Mouse (Mus musculus) neural tube, embryonic 15.5 days (tissue): Measurements from ENCODE around the gene Pofut1. TPM values are rescaled to one million over a fixed set of nuclear protein-coding genes. Genes with fewer than 3 reads are reported as not detected.
A peak's percentile ranks its signal among the peaks of the same experiment; 100 is the strongest.

Source experiments
- ATAC-seq: fragments of 200-750 bp; cut with Nextera tagmentation; 2 replicates; pipeline ENCODE4 v1.8.0; 2017; ENCODE audit warnings: mild to moderate bottlenecking, moderate TSS enrichment, moderate library complexity; ENCODE audit not compliant: low FRiP score
- H3K27ac ChIP-seq: fragments of 300-500 bp; sonication (generic); replicated peaks from 2 replicates; pipeline ENCODE4 v1.5.1; 2015; ENCODE audit warnings: mild to moderate bottlenecking, inconsistent platforms
- H3K27me3 ChIP-seq: fragments of 300-500 bp; sonication (generic); replicated peaks from 2 replicates; pipeline ENCODE4 v1.6.1; 2015; ENCODE audit warnings: inconsistent platforms
- H3K36me3 ChIP-seq: fragments of 300-500 bp; sonication (generic); 2 replicates; pipeline ENCODE4 v1.6.1; 2015; ENCODE audit warnings: inconsistent platforms
- H3K4me1 ChIP-seq: fragments of 300-500 bp; sonication (generic); 2 replicates; pipeline ENCODE4 v1.6.1; 2015; ENCODE audit warnings: inconsistent platforms
- H3K4me2 ChIP-seq: fragments of 300-500 bp; sonication (generic); 2 replicates; pipeline ENCODE4 v1.6.1; 2015; ENCODE audit warnings: inconsistent platforms, mild to moderate bottlenecking, moderate library complexity
- H3K4me3 ChIP-seq: fragments of 300-500 bp; sonication (generic); replicated peaks from 2 replicates; pipeline ENCODE4 v1.5.1; 2015; ENCODE audit warnings: mild to moderate bottlenecking, inconsistent platforms
- H3K9ac ChIP-seq: fragments of 300-500 bp; sonication (generic); replicated peaks from 2 replicates; pipeline ENCODE4 v1.6.1; 2015; ENCODE audit warnings: mild to moderate bottlenecking, inconsistent platforms
- H3K9me3 ChIP-seq: fragments of 300-500 bp; sonication (generic); replicated peaks from 2 replicates; pipeline ENCODE4 v1.6.1; 2016; ENCODE audit warnings: inconsistent platforms
- WGBS: fragments of 180-500 bp; shearing (Covaris S2); methylation state at CpG from one replicate; pipeline ENCODE4 v1.1.7; 2015; ENCODE audit warnings: mixed read lengths; 5-methylcytosine and 5-hydroxymethylcytosine counted together
- polyA plus RNA-seq: library from polyadenylated mRNA; unstranded; fragments of >200 nt; fragmentation: Nextera tagmentation; extraction: Ambion mirVana; gene quantifications from 2 replicates; pipeline ENCODE4 v1.2.1, GENCODE M21; 2015

Pofut1 gene
- polyA plus RNA-seq, 1 experiment from 2014 or later = 5.5 TPM

DNA sequence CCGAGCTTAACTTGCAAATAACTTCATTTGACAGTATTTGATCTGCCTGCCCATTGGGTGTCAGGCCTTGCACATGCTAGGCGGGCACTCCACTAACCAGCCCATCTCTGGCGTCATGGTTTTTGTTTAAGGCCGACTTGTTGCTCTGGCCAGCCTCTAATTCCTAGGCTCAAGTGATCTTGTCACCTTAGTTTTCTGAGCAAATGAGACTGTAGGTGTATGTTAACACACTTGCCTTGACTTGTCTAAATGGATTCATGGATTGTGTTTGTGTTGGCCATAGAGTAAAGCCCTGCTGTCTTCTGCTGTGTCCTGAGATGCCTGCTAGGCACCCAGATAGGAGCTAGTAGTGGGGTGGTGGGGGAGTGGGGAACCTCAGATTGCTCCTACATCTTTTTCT lies 53.9 kb downstream of the Pofut1 start:
- peaks cover 38% of the 10 kb centered on the region for H3K4me1 ChIP-seq
- no peak overlapping the region for H3K9ac ChIP-seq
- no peak for ATAC-seq
- H3K4me3 ChIP-seq = no peak overlapping the region
- H3K27me3 ChIP-seq = no peaks in the 10 kb centered on the region
- no peak overlapping the region for H3K4me2 ChIP-seq
- no peaks in the 10 kb centered on the region for H3K36me3 ChIP-seq
- H3K27ac ChIP-seq = no peak overlapping the region
- 95% methylated on average over 4 of the region's 4 CpGs for WGBS
- H3K9me3 ChIP-seq = no peaks in the 10 kb centered on the region

DNA sequence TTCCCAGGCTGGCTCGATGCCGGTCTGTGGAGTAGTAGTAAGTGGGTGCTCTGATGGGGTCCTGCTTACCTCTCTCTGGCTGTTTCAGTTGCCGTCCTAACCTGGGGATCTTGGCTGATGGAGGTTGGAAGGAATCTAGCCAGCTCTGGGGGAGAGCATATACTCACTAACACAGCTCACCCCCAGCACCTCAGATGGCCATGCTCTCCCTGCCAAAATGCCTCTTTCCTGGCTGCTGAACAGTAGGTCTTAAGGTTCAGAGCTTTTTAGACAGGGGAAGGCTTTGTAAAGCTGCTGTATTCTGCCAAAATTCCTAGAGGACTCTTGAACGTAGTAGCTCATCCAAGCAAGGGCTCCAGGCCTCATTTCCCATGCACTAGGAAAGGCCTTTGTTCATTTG lies 56.4 kb downstream of the Pofut1 start:
- 90% methylated on average over 4 of the region's 4 CpGs for WGBS
- no peaks in the 10 kb centered on the region for H3K9me3 ChIP-seq
- ATAC-seq = no peak

DNA sequence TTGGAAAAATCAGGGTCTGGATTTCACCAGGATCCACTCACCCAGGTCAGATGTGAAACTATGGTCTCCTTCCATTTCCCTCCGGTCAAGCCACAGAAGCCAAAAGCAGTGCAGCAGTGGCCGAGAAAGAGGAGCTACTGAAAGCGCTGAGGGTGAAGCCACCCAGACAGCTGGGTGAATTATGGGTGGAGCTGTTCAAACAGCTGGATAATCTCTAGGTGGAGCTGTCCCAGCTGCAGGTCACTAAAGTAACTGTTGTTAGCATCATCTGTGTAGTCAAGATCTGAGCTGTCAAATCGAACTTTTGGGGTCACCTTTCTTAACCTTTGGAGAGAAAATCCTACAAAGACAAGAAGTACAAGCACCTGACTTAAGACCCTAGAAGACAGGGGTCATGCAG lies 57.1 kb downstream of the Pofut1 start:
- WGBS = 63% methylated on average over 4 of the region's 4 CpGs
- Histone ChIP-seq H3K4me2 (no peak overlapping the region), H3K9ac (no peak overlapping the region), H3K36me3 (no peaks in the 10 kb centered on the region), H3K4me3 (no peak overlapping the region), H3K9me3 (no peaks in the 10 kb centered on the region), H3K4me1 (peaks cover 13% of the 10 kb centered on the region), H3K27me3 (no peaks in the 10 kb centered on the region), H3K27ac (no peak overlapping the region)
- no peak for ATAC-seq

More for the DNA sequence above, 56.4 kb downstream of the Pofut1 start:
- Histone ChIP-seq H3K27ac (0 out of 2 replicates have a peak overlapping the region, but pooled peaks have one; percentile 45), H3K27me3 (no peaks in the 10 kb centered on the region), H3K4me2 (no peak overlapping the region), H3K9ac (no peak overlapping the region), H3K4me1 (peaks cover 20% of the 10 kb centered on the region), H3K36me3 (no peaks in the 10 kb centered on the region), H3K4me3 (no peak overlapping the region)

DNA sequence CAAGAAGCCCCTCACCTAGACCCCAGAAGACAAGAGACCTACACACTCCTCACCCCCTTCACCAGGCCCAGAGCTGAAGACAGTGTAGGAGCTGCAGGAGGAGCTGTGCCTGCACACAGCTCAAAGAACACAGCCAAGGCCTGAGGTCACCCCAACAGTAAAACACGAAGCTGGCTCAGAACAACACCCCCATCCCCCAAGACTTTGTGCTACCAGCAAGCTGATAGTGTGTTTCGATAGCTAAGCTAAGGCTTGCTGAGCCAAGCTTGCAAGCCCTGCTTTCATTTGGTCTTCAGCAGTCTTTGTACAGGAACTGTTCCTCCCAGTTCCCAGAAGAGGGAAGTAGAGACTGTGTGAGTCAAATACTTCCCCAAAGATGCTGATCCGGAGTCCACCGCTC lies 57.5 kb downstream of the Pofut1 start:
- H3K9me3 ChIP-seq = no peaks in the 10 kb centered on the region
- H3K36me3 ChIP-seq = no peaks in the 10 kb centered on the region
- H3K27ac ChIP-seq = no peak overlapping the region
- 75% methylated on average over 4 of the region's 4 CpGs for WGBS
- ATAC-seq = no peak
- no peak overlapping the region for H3K4me2 ChIP-seq
- no peak overlapping the region for H3K9ac ChIP-seq
- no peaks in the 10 kb centered on the region for H3K27me3 ChIP-seq
- H3K4me3 ChIP-seq = no peak overlapping the region
- H3K4me1 ChIP-seq = peaks cover 9% of the 10 kb centered on the region

DNA sequence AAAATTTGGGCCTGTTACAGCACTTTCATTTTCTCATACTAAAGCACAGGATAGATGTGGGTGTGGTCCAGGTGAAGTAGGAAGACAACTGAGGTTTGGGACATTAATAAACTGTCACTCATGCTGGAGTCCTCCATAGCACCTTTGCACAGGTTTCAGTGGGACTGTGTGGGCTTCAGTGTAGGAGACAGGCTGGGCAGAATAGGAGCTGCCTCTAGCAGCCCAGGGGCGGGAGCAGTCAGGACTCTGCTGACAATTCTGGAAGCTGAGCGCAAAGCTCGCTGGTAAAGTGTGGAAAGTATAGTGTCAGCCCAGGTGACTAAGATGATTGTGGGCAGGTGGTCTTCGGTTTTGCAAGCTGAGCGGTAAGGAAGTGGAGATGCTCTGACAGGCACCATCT lies 59.8 kb downstream of the Pofut1 start:
- Histone ChIP-seq H3K4me3 (no peak overlapping the region), H3K36me3 (no peaks in the 10 kb centered on the region), H3K9ac (no peak overlapping the region), H3K27ac (no peak overlapping the region), H3K4me2 (no peak overlapping the region), H3K27me3 (no peaks in the 10 kb centered on the region), H3K4me1 (peaks cover 15% of the 10 kb centered on the region), H3K9me3 (no peaks in the 10 kb centered on the region)
- ATAC-seq = no peak
- WGBS = 97% methylated on average over 5 of the region's 5 CpGs

DNA sequence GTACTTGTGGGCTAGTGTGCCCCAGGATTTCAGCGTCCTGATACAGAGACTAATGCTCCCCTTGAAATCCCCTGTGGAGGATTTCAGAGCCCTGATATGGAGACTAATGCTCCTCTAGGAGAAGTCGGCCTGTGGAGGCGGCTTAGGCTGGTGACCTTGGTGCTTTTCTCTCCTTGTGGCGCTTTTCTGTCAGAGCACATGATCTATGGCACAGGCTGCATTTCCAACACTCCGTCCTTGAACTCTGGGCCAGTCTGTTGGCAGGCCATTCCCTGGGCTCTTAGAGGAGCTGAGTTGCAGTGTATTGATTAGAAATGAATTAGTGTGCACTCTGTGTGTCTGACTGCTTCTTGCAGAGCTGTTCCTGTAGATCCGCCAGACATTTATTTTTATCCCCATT lies 63.9 kb downstream of the Pofut1 start:
- Histone ChIP-seq H3K9me3 (no peaks in the 10 kb centered on the region), H3K27ac (peak overlapping the region; percentile 39; the same call in 1 of the 2 replicates), H3K4me3 (no peak overlapping the region), H3K4me2 (no peak overlapping the region), H3K4me1 (peaks cover 16% of the 10 kb centered on the region), H3K27me3 (no peaks in the 10 kb centered on the region), H3K9ac (no peak overlapping the region), H3K36me3 (no peaks in the 10 kb centered on the region)
- ATAC-seq = no peak
- WGBS = 61% methylated on average over 6 of the region's 6 CpGs

DNA sequence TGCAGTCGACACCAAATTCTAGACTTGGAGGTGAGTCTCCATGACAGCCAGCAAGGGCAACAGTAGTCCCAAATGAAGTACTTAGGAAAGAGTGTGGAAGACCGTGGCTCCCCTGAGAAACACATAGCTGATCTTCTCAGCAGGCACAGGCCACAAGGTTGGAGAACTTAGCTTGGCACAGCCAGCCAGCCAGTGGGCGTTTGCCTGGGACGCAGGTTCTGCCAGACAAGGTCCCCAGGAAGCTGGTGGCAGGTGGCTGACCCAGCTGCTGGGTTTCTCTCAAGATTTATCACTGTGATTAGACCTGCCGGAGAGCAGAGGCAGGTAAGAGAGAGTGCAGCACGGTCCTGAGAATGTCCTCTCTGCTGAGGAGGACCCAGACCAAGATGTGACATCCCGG lies 67.3 kb downstream of the Pofut1 start:
- no peaks in the 10 kb centered on the region for H3K27me3 ChIP-seq
- H3K36me3 ChIP-seq = 0 out of 2 replicates have a peak, but pooled peaks cover 7% of the 10 kb centered on the region
- H3K9me3 ChIP-seq = no peaks in the 10 kb centered on the region
- no peak overlapping the region for H3K27ac ChIP-seq
- H3K9ac ChIP-seq = no peak overlapping the region
- WGBS = 71% methylated on average over 7 of the region's 7 CpGs
- no peak for ATAC-seq
- H3K4me1 ChIP-seq = peaks cover 16% of the 10 kb centered on the region
- no peak overlapping the region for H3K4me2 ChIP-seq
- no peak overlapping the region for H3K4me3 ChIP-seq

DNA sequence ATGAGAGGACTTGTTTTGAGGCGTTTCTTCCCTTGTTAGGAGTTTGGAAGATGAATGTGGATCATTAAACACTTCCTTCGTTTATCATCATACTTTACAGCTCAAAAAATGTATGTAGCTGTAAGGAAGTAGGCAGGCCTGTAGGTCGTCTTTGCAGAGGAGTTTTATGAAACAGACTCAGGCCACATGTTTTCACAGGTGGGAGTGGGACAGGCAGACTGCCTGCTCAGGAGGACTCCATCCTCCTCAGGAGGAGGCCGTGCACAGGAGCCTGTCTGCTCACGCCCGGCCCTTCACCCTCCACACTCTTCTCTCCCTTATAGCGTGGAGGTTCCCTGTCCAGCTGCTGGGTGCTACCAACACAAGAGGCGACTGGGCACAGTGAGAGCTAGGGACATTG lies 67.8 kb downstream of the Pofut1 start:
- Histone ChIP-seq H3K4me3 (no peak overlapping the region), H3K9ac (no peak overlapping the region), H3K4me1 (peaks cover 16% of the 10 kb centered on the region), H3K4me2 (no peak overlapping the region), H3K27ac (no peak overlapping the region), H3K36me3 (0 out of 2 replicates have a peak, but pooled peaks cover 7% of the 10 kb centered on the region), H3K9me3 (no peaks in the 10 kb centered on the region), H3K27me3 (no peaks in the 10 kb centered on the region)
- ATAC-seq = no peak
- 81% methylated on average over 8 of the region's 8 CpGs for WGBS

DNA sequence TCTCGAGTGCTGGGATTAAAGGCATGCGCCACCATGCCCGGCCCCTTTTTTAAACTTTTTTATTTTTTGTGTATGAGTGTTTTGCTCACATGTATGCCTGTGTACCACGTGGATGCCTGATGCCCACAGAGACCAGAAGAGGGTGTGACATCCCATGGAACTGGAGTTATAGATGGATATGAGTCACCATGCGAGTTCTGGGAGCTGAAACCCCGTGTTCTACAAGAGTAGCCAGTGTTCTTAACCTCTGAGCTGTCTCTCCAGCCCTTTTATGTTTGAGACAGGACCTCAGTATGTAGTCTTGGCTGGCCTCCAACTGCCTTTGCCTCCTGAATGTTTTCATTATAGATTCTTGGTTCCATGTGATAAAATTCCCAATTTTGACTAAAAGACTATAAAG lies 68.9 kb downstream of the Pofut1 start:
- no peaks in the 10 kb centered on the region for H3K9me3 ChIP-seq
- H3K4me3 ChIP-seq = no peak overlapping the region
- H3K27ac ChIP-seq = no peak overlapping the region
- no peaks in the 10 kb centered on the region for H3K27me3 ChIP-seq
- no peak for ATAC-seq
- 0 out of 2 replicates have a peak, but pooled peaks cover 7% of the 10 kb centered on the region for H3K36me3 ChIP-seq
- no peak overlapping the region for H3K4me2 ChIP-seq
- WGBS = 76% methylated on average over 6 of the region's 6 CpGs
- no peak overlapping the region for H3K9ac ChIP-seq
- H3K4me1 ChIP-seq = peaks cover 10% of the 10 kb centered on the region

DNA sequence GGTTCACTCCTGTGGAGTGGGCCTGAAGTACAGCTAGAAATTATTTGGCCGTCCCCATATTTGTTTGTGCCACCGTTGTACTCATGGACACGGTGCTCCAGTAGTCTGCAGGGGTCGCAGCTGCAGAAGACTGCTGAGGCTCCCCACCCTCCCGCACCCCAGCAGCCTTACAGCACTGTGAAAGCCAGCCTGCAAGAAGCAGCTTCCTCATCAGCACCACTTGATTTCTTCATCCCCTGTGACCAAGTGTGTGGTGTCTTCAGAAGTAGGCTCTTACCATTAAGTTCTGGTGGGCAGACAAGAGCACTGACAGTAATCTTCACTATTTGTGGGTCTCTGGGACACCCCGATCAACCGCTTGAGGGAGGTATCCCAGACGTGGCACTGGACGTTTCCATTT lies 71.6 kb downstream of the Pofut1 start:
- H3K4me3 ChIP-seq = no peak overlapping the region
- H3K36me3 ChIP-seq = peaks cover 25% of the 10 kb centered on the region
- no peaks in the 10 kb centered on the region for H3K9me3 ChIP-seq
- no peaks in the 10 kb centered on the region for H3K27me3 ChIP-seq
- H3K9ac ChIP-seq = no peak overlapping the region
- 93% methylated on average over 9 of the region's 9 CpGs for WGBS
- H3K27ac ChIP-seq = no peak overlapping the region
- H3K4me1 ChIP-seq = peaks cover 8% of the 10 kb centered on the region
- no peak for ATAC-seq
- no peak overlapping the region for H3K4me2 ChIP-seq

DNA sequence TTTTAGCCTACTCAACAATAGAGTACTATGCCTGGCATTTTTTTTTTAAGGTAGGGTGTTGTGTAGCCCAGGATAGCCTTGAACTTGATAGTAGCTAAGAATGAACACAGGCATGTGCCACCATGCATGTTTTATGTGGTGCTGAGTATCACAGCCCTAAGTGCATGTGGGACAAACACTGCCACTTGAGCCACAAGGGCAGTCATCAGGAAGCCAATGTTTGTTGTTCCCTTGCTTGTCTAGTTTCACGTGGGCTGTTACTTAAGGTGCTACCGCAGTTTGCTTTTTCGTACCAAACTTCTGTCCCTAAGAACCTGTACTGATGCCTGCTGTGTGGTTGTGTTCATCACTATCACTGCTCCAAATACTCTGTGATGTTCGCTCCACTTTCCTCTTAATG lies 77.1 kb downstream of the Pofut1 start:
- WGBS = 98% methylated on average over 4 of the region's 4 CpGs
- Histone ChIP-seq H3K27me3 (no peaks in the 10 kb centered on the region), H3K4me2 (no peak overlapping the region), H3K4me3 (no peak overlapping the region), H3K9ac (no peak overlapping the region), H3K36me3 (peaks cover 58% of the 10 kb centered on the region), H3K4me1 (no peaks in the 10 kb centered on the region), H3K27ac (no peak overlapping the region), H3K9me3 (no peaks in the 10 kb centered on the region)
- ATAC-seq = no peak

DNA sequence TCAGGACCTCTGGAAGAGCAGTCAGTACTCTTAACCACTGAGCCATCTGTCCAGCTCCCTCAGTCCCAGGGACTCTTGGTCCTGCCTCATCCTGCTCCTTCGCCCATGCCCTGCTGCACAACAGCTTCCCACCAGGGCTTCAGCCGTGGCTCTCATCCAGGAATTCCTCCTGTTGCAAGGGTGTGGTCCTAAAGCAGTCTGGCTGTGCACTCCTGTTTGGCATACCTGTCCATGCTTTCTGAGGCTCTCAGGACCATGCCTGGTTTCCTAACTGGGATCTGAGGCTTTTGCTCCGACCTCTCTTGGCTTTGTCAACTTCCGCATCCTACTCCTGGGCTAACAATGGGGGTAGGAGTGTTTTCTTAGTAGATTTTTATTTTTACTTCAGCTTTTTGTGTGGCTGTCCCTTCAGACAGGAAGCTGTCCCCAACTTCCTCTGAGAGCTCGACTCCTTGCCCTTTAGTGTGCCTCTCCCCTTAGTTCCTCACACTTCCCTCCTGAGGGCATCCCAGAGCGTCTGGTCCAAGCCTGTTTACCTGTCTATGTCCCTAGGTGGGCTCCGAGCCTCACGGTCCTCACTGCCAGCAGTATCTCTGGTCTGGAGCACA lies 77.8 kb downstream of the Pofut1 start:
- Histone ChIP-seq H3K27ac (0 out of 2 replicates have a peak overlapping the region, but pooled peaks have one; percentile 42), H3K9me3 (no peaks in the 10 kb centered on the region), H3K4me2 (no peak overlapping the region), H3K36me3 (peaks cover 65% of the 10 kb centered on the region), H3K27me3 (no peaks in the 10 kb centered on the region), H3K4me1 (no peaks in the 10 kb centered on the region), H3K4me3 (no peak overlapping the region), H3K9ac (no peak overlapping the region)
- no peak for ATAC-seq
- WGBS = 83% methylated on average over 8 of the region's 8 CpGs
